Mouse (Mus musculus) bone marrow, adult 2 months (tissue): ENCODE results near the gene Apoa5. TPM values are rescaled to one million over a fixed set of nuclear protein-coding genes. Genes with fewer than 3 reads are reported as not detected.

Experiments
- H3K27ac ChIP-seq: fragments of 200-500 bp; 2 replicates; pipeline ENCODE4 v1.5.1; 2012; ENCODE audit warnings: low read depth, mild to moderate bottlenecking, control low read depth, inconsistent platforms, low read length; ENCODE audit not compliant: control insufficient read depth, poor library complexity, insufficient read depth
- H3K4me1 ChIP-seq: fragments of 200-500 bp; 2 replicates; pipeline ENCODE4 v1.6.1; 2011; ENCODE audit warnings: low read length; ENCODE audit not compliant: control insufficient read depth, insufficient read depth
- H3K4me3 ChIP-seq: fragments of 200-500 bp; replicated peaks from 2 replicates; pipeline ENCODE3; 2011; ENCODE audit warnings: mild to moderate bottlenecking, low read depth, low read length, control low read depth; ENCODE audit not compliant: control insufficient read depth
- CTCF ChIP-seq: fragments of 200-500 bp; IDR thresholded peaks from 2 replicates; pipeline ENCODE4 v1.5.1; 2011; ENCODE audit warnings: low read length, control low read depth; ENCODE audit not compliant: control insufficient read depth, insufficient read depth
- POLR2A ChIP-seq: fragments of 200-500 bp; IDR thresholded peaks from 2 replicates; pipeline ENCODE4 v1.6.1; 2011; ENCODE audit warnings: low read depth, mild to moderate bottlenecking, control low read depth, low read length, borderline replicate concordance; ENCODE audit not compliant: control insufficient read depth
- WGBS: fragments of 180-500 bp; shearing (Covaris S2); methylation state at CpG from one replicate; pipeline ENCODE4 v1.1.7; 2018; 5-methylcytosine and 5-hydroxymethylcytosine counted together
- polyA plus RNA-seq: library from polyadenylated mRNA; stranded (reverse); fragments of >200 nt; gene quantifications from 2 replicates; pipeline ENCODE4 v1.2.4, GENCODE M21; 2011; ENCODE audit warnings: low replicate concordance; ENCODE audit not compliant: missing spikeins, insufficient read depth, insufficient read length

The Apoa5 gene
- polyA plus RNA-seq, 1 experiment, result 3.9 TPM

DNA sequence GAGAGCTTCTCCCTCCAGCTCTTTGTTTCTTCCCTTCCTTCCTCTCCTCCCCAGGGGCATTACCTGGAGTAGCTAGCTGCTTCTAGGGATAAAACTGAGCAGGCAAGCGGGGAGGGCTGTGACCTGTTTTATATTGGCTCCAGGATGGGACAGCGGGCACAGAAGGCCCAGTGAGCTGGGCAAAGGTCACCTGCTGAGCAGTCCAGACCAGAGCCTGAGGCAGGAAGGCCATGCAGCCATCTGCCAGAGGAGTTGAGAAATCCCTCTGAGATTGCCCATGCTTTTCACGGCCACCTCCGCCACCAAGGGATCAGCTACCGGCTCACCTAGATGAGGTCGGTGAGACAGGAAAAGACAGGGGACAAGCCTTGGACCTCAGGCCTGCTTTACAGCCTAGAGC lies 33.2 kb upstream of the Apoa5 start:
- H3K4me3 ChIP-seq, result no peak overlapping the region
- no peak for TF ChIP-seq CTCF
- TF ChIP-seq POLR2A, result no peak
- H3K4me1 ChIP-seq, result no peaks in the 10 kb centered on the region
- WGBS, result 72% methylated on average over 6 of the region's 6 CpGs
- H3K27ac ChIP-seq, result no peak overlapping the region

DNA sequence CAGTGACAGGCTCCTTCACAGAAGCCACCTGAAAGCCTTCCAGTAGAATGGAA lies 33.0 kb upstream of the Apoa5 start, which contains the start of gene Apoc3:
TSS of gene Apoc3 (minus strand) at position 41 of the 53 bp plus-strand sequence.
- Histone ChIP-seq H3K4me3 (no peak within 1 kb of the TSS), H3K27ac (no peak within 1 kb of the TSS), H3K4me1 (no peaks in the 10 kb centered on the region)
- TF ChIP-seq CTCF (no peak), POLR2A (no peak)

DNA sequence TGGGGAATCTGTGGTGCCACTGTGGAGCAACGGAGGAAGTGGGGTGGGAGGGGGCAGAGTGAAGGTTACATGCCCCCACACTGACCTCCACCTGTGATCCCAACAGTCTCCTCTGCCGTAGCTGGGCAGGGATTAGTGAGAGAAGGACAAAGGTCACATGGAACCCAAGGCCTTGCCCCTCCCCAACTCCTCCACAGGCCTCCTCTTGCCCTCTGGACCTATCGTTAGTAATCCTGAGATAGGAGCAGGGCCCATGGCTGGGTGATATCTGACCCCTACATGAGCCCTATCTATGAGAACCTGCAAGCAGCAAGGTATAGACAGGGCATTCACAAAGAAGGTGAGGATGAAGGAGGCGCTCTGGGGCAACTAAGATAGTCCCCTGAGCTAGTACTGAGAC lies 32.8 kb upstream of the Apoa5 start:
- TF ChIP-seq CTCF (no peak), POLR2A (no peak)
- Histone ChIP-seq H3K4me1 (no peaks in the 10 kb centered on the region), H3K27ac (no peak overlapping the region), H3K4me3 (no peak overlapping the region)
- 69% methylated on average over 4 of the region's 4 CpGs for WGBS

DNA sequence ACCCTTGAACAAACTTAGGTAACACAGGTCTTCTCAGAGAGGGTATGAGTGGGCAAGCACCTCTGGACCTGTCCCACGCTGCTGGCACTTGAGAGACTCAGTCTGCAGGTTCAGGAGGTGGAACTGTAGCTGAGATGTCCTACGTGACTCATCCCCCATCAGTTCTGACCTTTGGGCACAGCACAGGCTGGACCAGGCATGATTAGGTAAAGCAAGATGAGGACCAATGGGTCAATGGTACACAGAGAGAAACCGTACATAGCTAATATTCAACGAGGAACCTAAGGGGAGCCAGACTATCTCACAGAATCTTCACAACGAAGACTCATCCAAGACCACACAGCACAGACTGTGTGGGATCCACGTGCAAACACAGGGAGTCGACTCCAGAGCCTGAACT lies 29.6 kb upstream of the Apoa5 start:
- no peaks in the 10 kb centered on the region for H3K4me1 ChIP-seq
- WGBS, result 71% methylated on average over 7 of the region's 7 CpGs
- H3K4me3 ChIP-seq, result no peak overlapping the region
- TF ChIP-seq CTCF (no peak), POLR2A (no peak)
- H3K27ac ChIP-seq, result no peak overlapping the region

DNA sequence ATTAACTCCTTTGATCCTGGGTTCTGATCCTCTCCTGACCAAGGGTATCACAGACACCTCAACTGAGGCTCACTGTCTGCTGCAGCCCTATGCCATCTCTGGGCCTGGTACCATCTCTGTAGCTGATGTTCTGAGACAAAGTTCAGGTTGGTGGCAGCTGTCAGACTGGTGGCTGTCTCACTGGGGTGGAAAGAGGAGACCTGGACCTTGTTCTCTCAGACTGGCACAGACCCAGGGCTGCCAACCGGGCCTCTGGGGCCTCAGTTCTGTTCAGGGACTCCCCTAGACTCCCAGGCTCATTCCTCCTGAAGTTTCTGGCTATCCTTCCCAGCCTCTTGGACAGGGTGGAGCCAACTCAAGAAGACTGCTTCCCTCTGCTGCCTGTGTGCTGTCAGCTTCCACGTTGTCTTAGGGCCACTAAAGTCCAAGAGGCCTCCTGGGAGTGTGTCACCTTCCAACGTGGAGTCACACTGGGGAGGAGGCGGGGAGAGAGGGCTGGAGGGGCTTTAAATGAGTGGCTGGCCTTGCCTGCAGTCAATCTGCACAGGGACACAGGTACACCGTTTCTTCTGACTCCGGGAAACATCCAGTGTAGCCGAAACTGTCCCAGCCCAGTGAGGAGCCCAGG lies 27.8 kb upstream of the Apoa5 start, which contains the start of gene Apoa4:
TSS of gene Apoa4 (plus strand) at position 171 of the 628 bp plus-strand sequence.
- TF ChIP-seq CTCF (no peak), POLR2A (no peak)
- H3K27ac ChIP-seq, result no peak within 1 kb of the TSS
- H3K4me3 ChIP-seq, result no peak within 1 kb of the TSS
- WGBS, result 66% methylated on average over 7 of the region's 7 CpGs
- no peaks in the 10 kb centered on the region for H3K4me1 ChIP-seq

DNA sequence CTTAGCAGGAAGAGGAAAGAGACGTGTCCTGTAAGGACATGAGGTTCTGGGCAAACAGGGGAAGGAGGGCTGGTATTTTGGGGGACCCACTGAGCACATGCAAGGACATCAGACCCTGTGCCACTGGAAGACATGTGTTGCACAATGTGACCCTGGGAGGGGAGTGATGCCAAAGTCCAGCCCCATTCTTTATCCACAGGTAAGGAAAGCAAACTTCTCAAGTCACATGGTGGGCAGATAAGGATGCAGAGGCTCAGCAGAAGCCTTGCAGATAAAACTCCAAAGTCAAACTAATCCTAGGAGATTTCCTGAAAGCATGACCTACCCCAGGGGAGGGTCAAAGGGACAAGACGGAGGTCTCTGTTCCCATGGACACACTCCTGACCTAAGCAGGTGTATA lies 26.6 kb upstream of the Apoa5 start:
- WGBS, result 66% methylated on average over 2 of the region's 2 CpGs

DNA sequence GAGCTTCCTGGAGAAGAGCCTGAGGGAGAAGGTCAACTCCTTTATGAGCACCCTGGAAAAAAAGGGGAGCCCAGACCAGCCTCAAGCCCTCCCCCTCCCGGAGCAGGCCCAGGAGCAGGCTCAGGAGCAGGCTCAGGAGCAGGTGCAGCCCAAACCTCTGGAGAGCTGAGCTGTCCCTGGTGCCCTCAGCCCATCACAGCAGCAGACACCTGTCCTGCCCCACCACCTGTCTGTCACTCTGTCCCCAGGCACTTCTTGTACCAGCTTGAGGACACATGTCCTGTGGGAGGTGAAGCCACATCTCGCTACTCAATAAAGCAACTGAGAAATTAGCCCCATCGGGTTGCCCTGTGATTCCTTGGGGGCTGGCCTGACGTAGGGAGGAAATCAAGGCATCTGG lies 25.3 kb upstream of the Apoa5 start:
- Histone ChIP-seq H3K27ac (no peak overlapping the region), H3K4me3 (no peak overlapping the region), H3K4me1 (no peaks in the 10 kb centered on the region)
- TF ChIP-seq CTCF (no peak), POLR2A (no peak)
- 63% methylated on average over 4 of the region's 4 CpGs for WGBS

More for the DNA sequence above, 26.6 kb upstream of the Apoa5 start:
- H3K4me1 ChIP-seq, result no peaks in the 10 kb centered on the region
- H3K4me3 ChIP-seq, result no peak overlapping the region
- TF ChIP-seq POLR2A (no peak), CTCF (no peak)
- no peak overlapping the region for H3K27ac ChIP-seq

DNA sequence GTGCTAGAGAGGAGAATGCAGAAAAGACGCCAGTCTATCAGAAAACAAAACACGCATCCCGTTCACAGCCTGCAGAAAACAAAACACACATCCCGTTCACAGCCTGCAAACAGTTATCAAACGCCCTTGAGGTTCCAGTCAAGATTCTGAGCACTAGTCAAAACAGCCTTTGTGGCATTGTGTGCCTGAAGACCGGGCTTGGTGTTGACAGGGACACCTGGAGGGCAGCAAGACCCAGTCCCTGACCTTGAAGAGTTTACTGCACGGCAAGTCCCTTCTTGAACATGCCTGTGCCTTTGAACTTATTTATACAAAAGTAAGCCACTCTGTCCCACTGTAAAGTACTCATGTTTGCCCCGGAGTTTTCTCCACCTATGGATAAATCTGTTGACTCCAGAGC lies 24.8 kb upstream of the Apoa5 start:
- Histone ChIP-seq H3K4me3 (no peak overlapping the region), H3K27ac (no peak overlapping the region), H3K4me1 (no peaks in the 10 kb centered on the region)
- WGBS, result 69% methylated on average over 8 of the region's 8 CpGs
- TF ChIP-seq CTCF, result no peak
- TF ChIP-seq POLR2A, result no peak

DNA sequence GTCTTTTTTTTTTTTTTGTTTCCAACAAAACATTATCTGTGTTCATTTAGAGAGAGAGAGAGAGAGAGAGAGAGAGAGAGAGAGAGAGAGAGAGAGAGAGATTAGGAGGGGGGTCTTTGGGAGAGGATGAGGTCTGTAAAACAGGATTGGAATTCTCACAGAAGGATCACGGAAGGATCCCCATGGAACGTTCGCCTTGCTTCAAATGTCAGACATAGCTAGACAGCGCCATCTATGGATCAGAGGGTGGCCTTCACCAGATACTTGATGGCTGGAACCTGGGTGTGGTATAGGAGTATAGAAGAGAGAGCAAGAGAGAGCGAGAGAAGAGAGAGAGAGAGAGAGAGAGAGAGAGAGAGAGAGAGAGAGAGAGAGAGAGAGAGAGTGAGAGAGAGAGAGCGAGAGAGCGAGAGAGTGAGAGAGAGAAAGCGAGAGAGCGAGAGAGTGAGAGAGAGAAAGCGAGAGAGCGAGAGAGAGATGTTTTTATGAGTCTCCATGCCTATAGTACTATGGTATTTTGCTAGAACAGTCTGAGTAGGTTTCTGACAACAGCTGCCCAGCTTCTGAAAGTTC lies 21.6 kb upstream of the Apoa5 start:
- Histone ChIP-seq H3K4me1 (no peaks in the 10 kb centered on the region), H3K27ac (no peak overlapping the region), H3K4me3 (no peak overlapping the region)
- TF ChIP-seq CTCF, result peak; percentile 69
- TF ChIP-seq POLR2A, result no peak
- 38% methylated on average over 11 of the region's 11 CpGs for WGBS
